Mouse (Mus musculus) liver, postnatal 0 days (tissue): ENCODE results near the gene Klhl11. TPM values are rescaled to one million over a fixed set of nuclear protein-coding genes. Genes with fewer than 3 reads are reported as not detected.
A peak's percentile ranks its signal among the peaks of the same experiment; 100 is the strongest.

Source experiments
- ATAC-seq: fragments of 200-750 bp; cut with Nextera tagmentation; 2 replicates; pipeline ENCODE4 v1.8.0; 2017; ENCODE audit warnings: mild to moderate bottlenecking, moderate library complexity
- DNase-seq: peaks from one replicate; pipeline ENCODE4 v3.0.0-alpha.2; 2016
- H3K27ac ChIP-seq: fragments of 300-500 bp; sonication (generic); 2 replicates; pipeline ENCODE4 v1.5.1; 2014; ENCODE audit warnings: antibody characterized with exemption, moderate library complexity, mild to moderate bottlenecking, low read depth
- H3K27me3 ChIP-seq: fragments of 300-500 bp; sonication (generic); 2 replicates; pipeline ENCODE4 v1.6.1; 2014; ENCODE audit warnings: low read length, control low read depth, mixed read lengths; ENCODE audit not compliant: insufficient read depth
- H3K36me3 ChIP-seq: fragments of 300-500 bp; sonication (generic); replicated peaks from 2 replicates; pipeline ENCODE4 v1.6.1; 2014; ENCODE audit warnings: mild to moderate bottlenecking, control low read depth, low read length, moderate library complexity, mixed read lengths; ENCODE audit not compliant: insufficient read depth
- H3K4me1 ChIP-seq: fragments of 300-500 bp; sonication (generic); 2 replicates; pipeline ENCODE4 v1.6.1; 2014; ENCODE audit warnings: antibody characterized with exemption, mild to moderate bottlenecking, control low read depth; ENCODE audit not compliant: insufficient read depth
- H3K4me2 ChIP-seq: fragments of 300-500 bp; sonication (generic); 2 replicates; pipeline ENCODE4 v1.6.1; 2014; ENCODE audit warnings: low read depth, mild to moderate bottlenecking, low read length, moderate library complexity, mixed read lengths
- H3K4me3 ChIP-seq: fragments of 300-500 bp; sonication (generic); 2 replicates; pipeline ENCODE4 v1.5.1; 2014; ENCODE audit warnings: low read depth, low read length
- H3K9ac ChIP-seq: fragments of 300-500 bp; sonication (generic); replicated peaks from 2 replicates; pipeline ENCODE4 v1.6.1; 2014; ENCODE audit warnings: mild to moderate bottlenecking, moderate library complexity
- H3K9me3 ChIP-seq: fragments of 300-500 bp; sonication (generic); 2 replicates; pipeline ENCODE4 v1.6.1; 2016; ENCODE audit warnings: mild to moderate bottlenecking, control low read depth, low read length, mixed read lengths
- CTCF ChIP-seq: sonication (generic); IDR thresholded peaks from 2 replicates; pipeline ENCODE4 v1.5.1; 2016; ENCODE audit warnings: antibody characterized with exemption, low read depth
- EP300 ChIP-seq: IDR thresholded peaks from 2 replicates; pipeline ENCODE4 v1.6.1; 2016; ENCODE audit warnings: antibody characterized with exemption, low read depth, mild to moderate bottlenecking
- WGBS: fragments of 180-500 bp; shearing (Covaris S2); extraction: QIAGEN DNeasy Blood & Tissue Kit; methylation state at CpG from one replicate; pipeline ENCODE4 v1.1.7; 2014; ENCODE audit not compliant: insufficient replicate concordance; 5-methylcytosine and 5-hydroxymethylcytosine counted together
- polyA plus RNA-seq: library from polyadenylated mRNA; unstranded; fragments of >200 nt; fragmentation: Nextera tagmentation; extraction: Ambion mirVana; gene quantifications from 2 replicates; pipeline ENCODE4 v1.2.1, GENCODE M21; 2015

The Klhl11 gene
- polyA plus RNA-seq, 1 experiment from 2014 or later, result 0.88 TPM

DNA sequence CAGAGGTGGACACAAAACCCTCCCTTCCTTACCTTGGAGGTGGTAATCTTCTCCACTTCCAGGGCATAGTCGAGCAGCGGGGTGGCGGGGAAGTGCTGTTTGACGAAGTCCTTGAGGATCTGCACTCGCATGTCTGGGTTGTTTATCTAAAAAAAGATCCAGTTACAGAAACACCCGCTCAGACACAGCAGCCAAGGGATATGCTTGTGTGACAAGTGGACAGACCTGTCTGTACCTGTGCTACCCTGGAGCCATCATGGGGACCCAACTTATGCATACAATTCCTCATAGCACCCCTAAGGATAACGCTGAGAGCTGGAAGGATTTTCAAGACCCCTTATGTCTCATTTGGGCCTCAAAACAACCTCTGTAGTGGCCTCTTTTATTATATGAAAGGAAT, 6.6 kb upstream of the Klhl11 start:
- Histone ChIP-seq H3K27me3 (no peaks in the 10 kb centered on the region), H3K9ac (no peak overlapping the region), H3K27ac (no peak overlapping the region), H3K36me3 (peaks cover 73% of the 10 kb centered on the region), H3K4me2 (no peak overlapping the region), H3K9me3 (no peaks in the 10 kb centered on the region), H3K4me1 (no peaks in the 10 kb centered on the region), H3K4me3 (no peak overlapping the region)
- ATAC-seq (no peak), DNase-seq (no peak)
- WGBS, result 76% methylated on average over 7 of the region's 7 CpGs
- no peak for TF ChIP-seq CTCF
- TF ChIP-seq EP300, result no peak

DNA sequence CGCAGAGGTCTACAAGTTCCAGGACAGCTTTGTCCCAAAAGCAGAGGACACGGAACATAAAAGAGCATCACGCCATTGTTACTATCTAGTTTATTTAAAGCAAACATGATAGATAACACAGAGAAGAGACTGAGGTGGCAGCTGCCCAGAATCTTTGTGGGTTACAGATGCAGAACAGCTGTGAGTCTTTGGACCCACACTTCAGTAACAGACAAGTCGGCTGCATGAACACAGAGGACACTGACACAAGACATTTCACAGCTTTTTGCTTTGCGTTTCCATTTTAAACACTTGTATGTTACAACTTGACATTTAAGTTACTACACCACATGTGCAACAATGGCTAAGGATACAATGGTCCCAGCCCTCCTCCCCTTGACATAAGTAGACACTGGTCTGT, 3.7 kb upstream of the Klhl11 start:
- Histone ChIP-seq H3K36me3 (peaks cover 45% of the 10 kb centered on the region), H3K9me3 (no peaks in the 10 kb centered on the region), H3K4me1 (peaks cover 9% of the 10 kb centered on the region), H3K27ac (no peak overlapping the region), H3K27me3 (no peaks in the 10 kb centered on the region), H3K9ac (no peak overlapping the region), H3K4me3 (no peak overlapping the region), H3K4me2 (no peak overlapping the region)
- TF ChIP-seq CTCF (no peak), EP300 (no peak)
- DNase-seq (no peak), ATAC-seq (no peak)
- 83% methylated on average over 5 of the region's 5 CpGs for WGBS

- Histone ChIP-seq H3K4me3 (peak overlapping the region; percentile 91; the same call in 1 of the 2 replicates), H3K27me3 (no peaks in the 10 kb centered on the region), H3K9ac (no peak overlapping the region), H3K36me3 (peaks cover 16% of the 10 kb centered on the region), H3K4me1 (peaks cover 19% of the 10 kb centered on the region), H3K9me3 (no peaks in the 10 kb centered on the region), H3K4me2 (0 out of 2 replicates have a peak overlapping the region, but pooled peaks have one; percentile 5), H3K27ac (no peak overlapping the region)
- DNase-seq (no peak), ATAC-seq (peak; percentile 38)
- WGBS, result 28% methylated on average over 5 of the region's 5 CpGs
- TF ChIP-seq CTCF (no peak), EP300 (no peak)
Observed at GRCm38 (mm10) chr11:100472935-100473295, 374 bp upstream of the Klhl11 start.

GRCm38 (mm10) chr11:100471352-100472196, 967 bp downstream of the Klhl11 start:
- no peak for ATAC-seq
- WGBS, result 8% methylated on average over 30 of the region's 30 CpGs
- H3K27ac ChIP-seq, result peak overlapping the region; percentile 79; the same call in 1 of the 2 replicates

GRCm38 (mm10) chr11:100465833-100466232, 6.7 kb downstream of the Klhl11 start:
- DNase-seq, result no peak
- Histone ChIP-seq H3K4me1 (peaks cover 6% of the 10 kb centered on the region; the same call in 1 of the 2 replicates), H3K27me3 (no peaks in the 10 kb centered on the region), H3K27ac (no peak overlapping the region), H3K36me3 (peaks cover 11% of the 10 kb centered on the region), H3K4me3 (no peak overlapping the region), H3K4me2 (no peak overlapping the region), H3K9ac (no peak overlapping the region), H3K9me3 (no peaks in the 10 kb centered on the region)
- TF ChIP-seq EP300, result no peak
- no peak for TF ChIP-seq CTCF
- ATAC-seq, result no peak
- 46% methylated on average over 1 of the region's 1 CpGs for WGBS

More at GRCm38 (mm10) chr11:100471352-100472196, 967 bp downstream of the Klhl11 start:
- DNase-seq, result no peak
- Histone ChIP-seq H3K4me3 (peak overlapping the region; percentile 91), H3K36me3 (peaks cover 7% of the 10 kb centered on the region; the same call in 1 of the 2 replicates), H3K9me3 (no peaks in the 10 kb centered on the region), H3K4me2 (peak overlapping the region; percentile 87), H3K9ac (peak overlapping the region; percentile 94), H3K4me1 (peaks cover 19% of the 10 kb centered on the region), H3K27me3 (no peaks in the 10 kb centered on the region)
- TF ChIP-seq CTCF (no peak), EP300 (no peak)

DNA sequence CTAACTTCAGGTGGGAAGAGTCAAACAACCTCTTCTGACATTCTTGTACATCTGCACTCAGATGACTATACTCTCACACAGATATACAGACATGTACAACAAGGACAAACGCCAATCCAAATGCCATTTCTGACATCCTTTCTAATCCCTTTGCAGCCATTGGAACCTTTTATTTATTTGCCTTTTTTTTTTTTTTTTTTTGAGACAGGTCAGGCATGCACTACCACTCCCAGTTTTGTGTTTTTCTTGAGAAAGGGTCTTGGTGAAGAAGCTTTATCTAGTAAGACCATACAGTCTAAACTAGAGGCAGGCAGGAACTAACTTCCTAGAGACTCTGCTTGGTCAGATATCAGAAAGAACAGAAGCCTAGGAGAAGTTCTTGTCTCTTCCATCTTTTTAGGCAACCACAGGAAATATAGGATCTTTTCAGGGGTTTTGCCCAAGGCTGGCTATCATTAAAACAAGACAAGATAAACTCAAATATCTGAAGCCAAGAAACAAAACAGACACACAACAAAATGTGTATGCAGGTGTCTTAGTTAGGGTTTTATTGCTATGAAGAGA, 7.2 kb downstream of the Klhl11 start:
- TF ChIP-seq EP300, result no peak
- no peak for TF ChIP-seq CTCF
- DNase-seq, result no peak
- no peaks in the 10 kb centered on the region for H3K9me3 ChIP-seq
- H3K4me1 ChIP-seq, result peaks cover 2% of the 10 kb centered on the region; the same call in 1 of the 2 replicates
- no peaks in the 10 kb centered on the region for H3K27me3 ChIP-seq
- H3K27ac ChIP-seq, result no peak overlapping the region
- H3K4me2 ChIP-seq, result no peak overlapping the region
- H3K36me3 ChIP-seq, result peaks cover 11% of the 10 kb centered on the region
- ATAC-seq, result no peak
- no peak overlapping the region for H3K9ac ChIP-seq
- H3K4me3 ChIP-seq, result no peak overlapping the region
- 76% methylated on average over 1 of the region's 1 CpGs for WGBS
